Mouse (Mus musculus) stomach, postnatal 0 days (tissue): Measurements from ENCODE around the gene Mydgf.

Experiments used
- CTCF ChIP-seq: IDR thresholded peaks from 2 replicates; pipeline ENCODE4 v1.5.1; 2016; ENCODE audit warnings: antibody characterized with exemption, low read depth, mild to moderate bottlenecking, moderate library complexity
- EP300 ChIP-seq: optimal IDR thresholded peaks from 2 replicates; pipeline ENCODE3; 2016; ENCODE audit warnings: antibody characterized with exemption

DNA sequence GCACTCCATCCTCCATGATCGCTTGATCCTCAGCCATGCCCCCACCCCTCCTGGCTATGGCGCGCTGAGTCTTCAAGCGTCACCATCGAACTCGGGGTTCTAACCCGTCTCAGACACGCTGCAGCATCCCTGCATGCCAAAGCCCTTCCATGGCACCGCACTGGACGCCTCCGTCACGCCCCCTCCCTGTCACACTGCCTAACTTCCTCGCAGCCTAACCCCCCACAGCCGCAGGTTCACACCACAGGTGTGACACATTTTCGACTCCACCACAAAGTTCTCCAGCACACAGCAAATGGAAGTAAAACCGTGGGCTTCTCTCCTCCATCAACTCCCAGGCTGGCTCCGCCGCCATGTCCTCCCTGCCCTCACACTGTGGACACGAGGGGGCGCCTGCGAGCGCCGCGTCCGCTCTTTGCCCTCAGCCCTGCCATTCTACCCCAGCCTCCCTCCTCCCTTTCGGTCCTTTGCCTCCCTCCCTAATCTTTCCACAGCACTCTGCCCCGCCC is 49.2 kb downstream of the Mydgf start:
- TF ChIP-seq CTCF (peak; percentile 86), EP300 (no peak)
